Mouse (Mus musculus) olfactory bulb, adult 2 months (tissue): ENCODE results near the gene Ppp1r12b. TPM values are rescaled to one million over a fixed set of nuclear protein-coding genes. Genes with fewer than 3 reads are reported as not detected.
"Not testable (repeated sequence)": the region's sequence is repeated elsewhere in the genome, so short reads cannot be mapped to it uniquely, and the experiment has no call there.

ENCODE experiments used
- H3K27ac ChIP-seq: fragments of 200-500 bp; 2 replicates; pipeline ENCODE4 v1.5.1; 2012; ENCODE audit warnings: low read depth, low read length; ENCODE audit not compliant: insufficient read depth
- H3K4me1 ChIP-seq: fragments of 200-500 bp; 2 replicates; pipeline ENCODE4 v1.6.1; 2012; ENCODE audit warnings: low read length; ENCODE audit not compliant: control insufficient read depth, insufficient read depth
- H3K4me3 ChIP-seq: fragments of 200-500 bp; 2 replicates; pipeline ENCODE4 v1.5.1; 2012; ENCODE audit warnings: mild to moderate bottlenecking, low read depth, low read length, moderate library complexity; ENCODE audit not compliant: insufficient read depth
- CTCF ChIP-seq: fragments of 200-500 bp; IDR thresholded peaks from 2 replicates; pipeline ENCODE4 v1.5.1; 2012; ENCODE audit warnings: low read depth, mild to moderate bottlenecking, low read length, moderate library complexity; ENCODE audit not compliant: insufficient read depth
- POLR2A ChIP-seq: fragments of 200-500 bp; IDR thresholded peaks from 2 replicates; pipeline ENCODE4 v1.6.1; 2012; ENCODE audit warnings: mild to moderate bottlenecking, low read depth, low read length, moderate library complexity; ENCODE audit not compliant: insufficient read depth
- whole genome bisulfite sequencing: fragments of 180-500 bp; shearing (Covaris S2); methylation state at CpG from one replicate; pipeline ENCODE4 v1.1.7; 2018; 5-methylcytosine and 5-hydroxymethylcytosine counted together
- polyA plus RNA-seq: library from polyadenylated mRNA; stranded (reverse); fragments of >200 nt; gene quantifications from 2 replicates; pipeline ENCODE4 v1.2.4, GENCODE M21; 2012; ENCODE audit warnings: low replicate concordance; ENCODE audit not compliant: missing spikeins, insufficient read depth, insufficient read length

Gene Ppp1r12b
- polyA plus RNA-seq, 1 experiment: 34.2 TPM

DNA sequence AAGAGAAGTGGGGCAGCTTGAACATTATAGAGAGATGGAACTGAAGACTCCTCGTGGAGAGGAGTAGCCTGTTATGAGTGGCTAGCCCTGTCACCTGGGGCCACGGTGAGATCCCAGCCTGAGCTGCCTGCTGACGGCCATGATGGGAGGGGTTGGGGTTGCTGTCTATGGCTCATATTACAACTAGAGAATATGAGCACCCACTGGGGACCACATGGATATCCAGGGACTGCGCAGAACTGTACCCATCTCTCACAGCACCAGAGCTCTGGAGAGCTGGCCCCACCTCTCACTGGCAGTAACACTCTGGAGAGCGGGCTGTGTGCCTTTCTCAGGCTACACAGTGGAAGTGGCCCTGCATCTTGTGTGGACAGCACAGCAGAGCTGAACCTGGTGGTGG lies 104.5 kb downstream of the Ppp1r12b start:
- TF ChIP-seq POLR2A: no peak
- no peak for TF ChIP-seq CTCF
- 82% methylated on average over 5 of the region's 5 CpGs for WGBS
- Histone ChIP-seq H3K4me3 (no peak overlapping the region), H3K27ac (no peak overlapping the region), H3K4me1 (peaks cover 37% of the 10 kb centered on the region)

DNA sequence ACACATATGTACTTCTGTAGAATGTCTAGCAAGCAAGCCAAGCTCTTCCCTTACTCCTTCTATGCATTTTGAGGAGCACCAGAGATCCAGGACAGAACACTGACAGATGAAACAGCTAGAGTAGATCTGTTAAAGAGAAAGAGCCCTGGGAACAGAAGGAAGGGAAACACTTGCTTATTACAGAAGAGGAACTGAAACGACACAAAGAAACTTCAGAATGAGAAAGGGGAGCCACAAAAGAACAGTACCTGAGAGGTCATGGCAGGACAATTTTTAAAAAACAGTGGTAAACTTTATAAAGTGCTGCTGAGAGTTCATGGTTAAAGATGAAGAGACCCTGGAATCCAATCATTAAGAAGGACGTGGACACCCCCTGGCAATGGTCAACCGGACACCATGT lies 105.4 kb downstream of the Ppp1r12b start:
- TF ChIP-seq POLR2A: no peak
- TF ChIP-seq CTCF: no peak
- WGBS: 85% methylated on average over 3 of the region's 3 CpGs
- H3K4me1 ChIP-seq: peaks cover 37% of the 10 kb centered on the region
- H3K4me3 ChIP-seq: no peak overlapping the region
- H3K27ac ChIP-seq: no peak overlapping the region

- peaks cover 34% of the 10 kb centered on the region for H3K4me1 ChIP-seq
- 37% methylated on average over 9 of the region's 9 CpGs for WGBS
- no peak overlapping the region for H3K4me3 ChIP-seq
- peak overlapping the region; percentile 16 for H3K27ac ChIP-seq
- TF ChIP-seq POLR2A: no peak
These were observed 107.9 kb downstream of the Ppp1r12b start for GRCm38 (mm10) chr1:134847851-134848250.

DNA sequence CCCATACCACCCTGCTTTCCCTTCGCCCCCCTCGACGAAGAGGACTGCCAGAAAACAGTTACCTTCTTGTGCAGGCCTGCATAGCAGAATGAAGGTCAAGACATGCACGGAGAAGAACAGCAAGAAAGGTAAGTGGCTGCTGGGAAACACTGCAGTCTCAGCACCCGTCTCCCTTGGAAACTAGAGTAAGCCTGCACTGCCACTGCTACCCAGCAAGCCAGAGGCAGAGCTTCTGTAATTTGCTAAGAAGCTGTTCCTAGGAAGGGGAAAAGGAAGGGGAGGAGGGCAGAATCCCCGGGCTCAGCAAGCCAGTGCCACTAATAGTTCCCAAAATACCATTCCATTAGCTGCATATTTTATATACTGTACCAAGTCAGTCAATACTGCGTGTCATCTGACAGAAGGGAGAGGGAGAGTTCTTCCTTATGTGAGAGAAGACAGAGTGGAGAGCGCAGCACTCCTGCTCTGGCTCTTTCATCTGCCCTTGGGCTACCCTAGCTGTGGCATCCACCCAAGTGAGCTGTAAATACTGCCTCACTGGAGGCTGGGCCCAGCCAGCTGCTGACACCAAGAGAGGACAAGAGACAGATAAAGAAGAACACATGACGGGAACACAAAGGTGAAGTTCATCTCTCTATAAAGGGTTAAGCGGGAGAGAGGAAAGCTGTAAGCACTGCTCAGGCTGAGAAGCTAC lies 109.3 kb downstream of the Ppp1r12b start:
- WGBS: 49% methylated on average over 10 of the region's 10 CpGs
- Histone ChIP-seq H3K4me1 (peaks cover 26% of the 10 kb centered on the region), H3K27ac (peak overlapping the region; percentile 79), H3K4me3 (no peak overlapping the region)
- no peak for TF ChIP-seq POLR2A

GRCm38 (mm10) chr1:134843369-134843768 lies 112.4 kb downstream of the Ppp1r12b start:
- Histone ChIP-seq H3K4me1 (peaks cover 22% of the 10 kb centered on the region), H3K27ac (no peak overlapping the region), H3K4me3 (no peak overlapping the region)
- no peak for TF ChIP-seq POLR2A
- TF ChIP-seq CTCF: no peak
- 49% methylated on average over 6 of the region's 6 CpGs for WGBS

- TF ChIP-seq CTCF: no peak
- no peak for TF ChIP-seq POLR2A
- WGBS: 57% methylated on average over 10 of the region's 10 CpGs
- Histone ChIP-seq H3K27ac (no peak overlapping the region), H3K4me1 (peaks cover 9% of the 10 kb centered on the region; the same call in 1 of the 2 replicates), H3K4me3 (no peak overlapping the region)
These were observed 118.7 kb downstream of the Ppp1r12b start for GRCm38 (mm10) chr1:134836909-134837480.

DNA sequence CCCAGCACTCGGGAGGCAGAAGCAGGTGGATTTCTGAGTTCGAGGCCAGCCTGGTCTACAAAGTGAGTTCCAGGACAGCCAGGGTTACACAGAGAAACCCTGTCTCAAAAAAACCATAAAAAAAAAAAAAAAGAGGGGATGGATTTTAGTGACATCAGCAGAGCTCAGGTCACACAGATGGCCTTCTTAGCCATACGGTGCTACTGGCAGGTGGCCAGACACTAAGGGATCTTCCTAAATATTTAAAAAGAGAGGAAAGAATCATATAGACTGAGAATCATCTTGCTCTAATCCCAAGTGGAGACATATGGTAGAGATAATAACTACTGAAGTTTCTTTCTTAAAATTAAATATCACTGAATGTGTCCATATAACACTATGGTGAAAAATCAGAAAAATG lies 124.9 kb downstream of the Ppp1r12b start:
- not testable (repeated sequence) for H3K4me1 ChIP-seq, H3K27ac ChIP-seq, H3K4me3 ChIP-seq
- WGBS: 83% methylated on average over 3 of the region's 3 CpGs

DNA sequence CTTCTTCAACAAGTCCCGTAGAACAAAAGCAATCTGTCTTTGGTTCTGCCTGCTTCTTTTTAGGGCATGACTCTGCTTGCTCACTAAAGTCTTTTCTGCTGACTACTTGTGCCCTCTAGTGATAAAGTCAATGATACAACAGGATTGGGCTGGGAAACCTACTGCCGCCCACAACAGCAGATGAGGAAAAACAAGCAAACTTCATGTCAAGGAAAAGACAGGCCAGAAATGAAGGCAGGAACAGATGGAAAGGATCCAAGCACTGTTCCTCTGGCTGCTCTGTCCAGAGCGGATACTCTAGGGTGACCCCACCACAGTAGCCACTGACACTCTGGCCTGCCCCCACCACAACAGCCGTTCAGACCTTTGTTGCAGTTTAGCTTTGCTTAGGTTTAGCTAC lies 126.1 kb downstream of the Ppp1r12b start:
- 38% methylated on average over 4 of the region's 4 CpGs for WGBS
- H3K27ac ChIP-seq: no peak overlapping the region
- H3K4me3 ChIP-seq: no peak overlapping the region
- TF ChIP-seq POLR2A (no peak), CTCF (no peak)
- peaks cover 3% of the 10 kb centered on the region; the same call in 1 of the 2 replicates for H3K4me1 ChIP-seq

- H3K27ac ChIP-seq: no peak overlapping the region
- H3K4me3 ChIP-seq: no peak overlapping the region
- WGBS: 58% methylated on average over 6 of the region's 6 CpGs
- no peak for TF ChIP-seq CTCF
- no peak for TF ChIP-seq POLR2A
- peaks cover 7% of the 10 kb centered on the region for H3K4me1 ChIP-seq
These were observed 130.8 kb downstream of the Ppp1r12b start for GRCm38 (mm10) chr1:134824896-134825295.

- TF ChIP-seq POLR2A (no peak), CTCF (no peak)
- H3K27ac ChIP-seq: 0 out of 2 replicates have a peak overlapping the region, but pooled peaks have one; percentile 37
- 62% methylated on average over 7 of the region's 7 CpGs for WGBS
These were observed 131.9 kb downstream of the Ppp1r12b start for GRCm38 (mm10) chr1:134823842-134824241.

More at GRCm38 (mm10) chr1:134823842-134824241, 131.9 kb downstream of the Ppp1r12b start:
- peaks cover 12% of the 10 kb centered on the region for H3K4me1 ChIP-seq
- H3K4me3 ChIP-seq: no peak overlapping the region
